Mouse (Mus musculus): ENCODE measurements at regions not wholly inside any gene's neighbourhood (a gene's known extent, or its start where the extent isn't known, plus 50 kb on each side); places are given as distances from the start of the nearest gene placed in this dataset.

- no peak for TF ChIP-seq POLR2A (IDR thresholded peaks at IDR 0.05; ENCODE audit: borderline replicate concordance, low read depth, low read length)
- no peak for TF ChIP-seq CTCF (IDR thresholded peaks at IDR 0.05; ENCODE audit: low read depth, low read length)
Observed at GRCm38 (mm10) chr16:31560426-31560825, 102.8 kb upstream of the Dlg1 start.

Measured in bone marrow macrophage, adult 2 months (primary cell).